Mouse (Mus musculus) embryonic fibroblast, embryonic 13.5 days (primary cell): ENCODE results near the gene Hist3h2a.

Experiments used
- CTCF ChIP-seq: IDR thresholded peaks from 2 replicates; pipeline ENCODE4 v1.5.1; 2011; ENCODE audit warnings: mild to moderate bottlenecking, control low read depth, low read length, moderate library complexity, borderline replicate concordance; ENCODE audit not compliant: insufficient read depth
- POLR2A ChIP-seq: IDR thresholded peaks from 2 replicates; pipeline ENCODE4 v1.6.1; 2011; ENCODE audit warnings: low read depth, mild to moderate bottlenecking, control low read depth, low read length, moderate library complexity

GRCm38 (mm10) chr11:58951210-58951609 lies 3.3 kb upstream of the Hist3h2a start:
- TF ChIP-seq CTCF (no peak), POLR2A (no peak)
